Mouse (Mus musculus): ENCODE results near the gene Insm1.

GRCm38 (mm10) chr2:146265045-146265444, 43.3 kb downstream of the Insm1 start:
- no peak for TF ChIP-seq POLR2A (IDR thresholded peaks at IDR 0.05; ENCODE audit: insufficient read length, low read depth)
- no peak for TF ChIP-seq SRF (IDR thresholded peaks at IDR 0.05; ENCODE audit: control insufficient read depth, insufficient read length, low read depth)
- no peak for TF ChIP-seq MYOG (IDR thresholded peaks at IDR 0.05; ENCODE audit: control insufficient read depth in 1 of 3, insufficient read depth in 1 of 3, insufficient read length in 2 of 3, low read depth in 2 of 3)
- TF ChIP-seq MAX (IDR thresholded peaks at IDR 0.05; ENCODE audit: low read depth): no peak
- no peak for TF ChIP-seq USF1 (IDR thresholded peaks at IDR 0.05; ENCODE audit: low read depth)

Data from myocyte (in vitro differentiated cells).